Mouse (Mus musculus): ENCODE results near the gene Frmd4b.

- TF ChIP-seq JUN (IDR thresholded peaks at IDR 0.05; ENCODE audit: insufficient read depth, low read depth, low read length), result no peak
- TF ChIP-seq GABPA (IDR thresholded peaks at IDR 0.05; ENCODE audit: insufficient replicate concordance, low read depth, low read length), result no peak
- TF ChIP-seq MEF2A (IDR thresholded peaks at IDR 0.05; ENCODE audit: borderline replicate concordance, low read depth, low read length), result no peak
- no peak for TF ChIP-seq MAZ (IDR thresholded peaks at IDR 0.05; ENCODE audit: low read depth, low read length)
- no peak for TF ChIP-seq CTCF (conservative IDR thresholded peaks at IDR 0.05 in 1 of 2, IDR thresholded peaks at IDR 0.05 in 1 of 2; ENCODE audit: low read depth in 2 of 2, low read length in 2 of 2)
- no peak for TF ChIP-seq USF1 (IDR thresholded peaks at IDR 0.05; ENCODE audit: low read depth, low read length)
Measured at GRCm38 (mm10) chr6:97614179-97614578, 3.2 kb downstream of the Frmd4b start.

Measured in CH12.LX (cell line).